Mouse (Mus musculus): ENCODE data around the gene Zyg11b.
A peak's percentile ranks its signal among the peaks of the same experiment; 100 is the strongest.

The Zyg11b gene

GRCm38 (mm10) chr4:108318649-108319615 lies 18.0 kb upstream of the Zyg11b start:
- DNase-seq (ENCODE audit: low spot score), result no peak

- no peak for DNase-seq (ENCODE audit: low spot score)
Observed at GRCm38 (mm10) chr4:108317656-108318605, 17.0 kb upstream of the Zyg11b start.

DNA sequence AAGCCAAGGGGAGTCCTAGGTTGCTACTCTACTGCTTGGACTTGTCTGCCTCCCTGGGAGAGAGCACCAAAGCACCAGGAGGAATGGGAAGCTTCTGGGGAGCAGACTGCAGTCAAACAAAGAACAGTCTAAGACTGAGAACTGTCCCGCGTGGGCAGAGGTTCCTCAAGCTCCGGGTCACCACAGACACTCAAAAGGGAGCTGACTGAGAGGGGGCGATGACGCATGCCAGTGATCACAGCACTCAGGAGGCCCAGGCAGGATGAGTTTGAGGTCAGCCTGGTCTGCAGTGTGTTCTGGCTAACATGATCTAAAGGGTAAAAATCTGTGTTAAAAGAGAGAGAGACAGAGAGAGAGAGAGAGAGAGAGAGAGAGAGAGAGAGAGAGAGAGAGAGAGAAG lies 13.1 kb upstream of the Zyg11b start:
- no peak for DNase-seq (ENCODE audit: low spot score)

DNA sequence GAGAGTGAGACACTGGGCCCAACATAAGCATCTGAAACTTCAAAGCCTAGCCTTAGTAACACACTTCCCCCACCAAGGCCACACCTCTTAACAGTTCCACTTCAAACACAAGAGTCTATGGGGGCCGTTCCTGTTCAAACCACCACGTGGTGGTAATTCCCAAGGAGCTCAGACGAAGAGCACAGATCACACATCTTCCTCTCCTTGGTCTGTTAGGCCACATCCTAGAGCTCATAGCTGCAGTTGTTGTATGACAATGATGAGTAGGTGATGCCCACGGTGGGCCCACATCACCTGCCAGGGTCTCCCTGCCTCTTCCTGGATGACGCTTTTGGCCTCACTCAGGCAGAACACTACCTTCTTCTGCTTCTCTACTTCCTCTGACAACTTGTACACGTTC lies 9.8 kb upstream of the Zyg11b start:
- DNase-seq (ENCODE audit: low spot score), result no peak

DNA sequence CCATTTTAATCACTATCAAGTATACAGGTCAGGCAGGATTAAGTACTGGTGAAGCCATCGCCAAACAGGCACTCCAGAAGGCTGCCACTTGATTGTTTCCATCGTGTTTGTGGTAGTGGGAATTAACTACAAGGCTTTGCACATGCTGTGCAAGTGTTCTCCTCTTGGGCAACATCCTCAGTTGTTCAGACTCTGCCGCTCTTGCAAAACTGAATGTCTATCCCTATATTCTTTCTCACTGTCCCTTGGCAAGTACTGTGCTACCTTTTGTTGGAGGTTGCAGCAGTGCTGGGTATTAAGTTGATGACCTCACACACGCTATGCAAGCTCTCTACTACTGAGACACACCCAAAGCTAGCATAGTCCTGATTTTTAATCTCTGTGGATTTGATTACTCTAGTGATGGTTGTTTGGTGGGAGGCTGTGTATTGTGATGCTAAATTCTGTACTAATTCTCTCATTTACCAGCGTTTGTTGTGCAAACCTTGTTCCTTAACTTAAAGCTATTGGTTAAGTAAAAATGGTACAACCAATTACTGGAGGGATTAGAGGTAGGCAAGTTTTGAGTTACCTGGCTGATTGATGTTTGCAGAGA lies 1.5 kb upstream of the Zyg11b start:
- DNase-seq (ENCODE audit: low spot score), result no peak

- peak; percentile 15 for DNase-seq (ENCODE audit: low spot score)
Observed at GRCm38 (mm10) chr4:108300266-108300665, 630 bp downstream of the Zyg11b start.

DNA sequence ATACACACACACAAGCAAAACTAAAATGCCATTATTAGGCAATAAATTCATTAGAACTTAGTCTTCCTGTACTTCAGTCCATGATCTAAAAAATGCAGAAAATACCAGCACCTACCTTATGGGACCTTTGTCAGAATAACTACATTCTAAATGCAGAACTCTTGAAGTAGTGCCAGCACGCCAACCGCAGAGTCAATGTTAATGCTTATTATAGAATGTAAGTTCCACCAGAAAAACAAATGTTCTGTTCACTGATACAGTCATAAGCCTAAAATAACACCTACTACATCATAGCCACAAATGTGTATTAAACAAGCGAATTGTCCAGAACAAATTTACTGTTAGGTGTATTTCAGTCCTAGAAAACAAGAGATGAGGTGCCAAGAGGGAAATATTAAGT lies 23.9 kb downstream of the Zyg11b start:
- no peak for DNase-seq (ENCODE audit: low spot score)

- no peak for DNase-seq (ENCODE audit: low spot score)
Observed at GRCm38 (mm10) chr4:108272286-108272685, 28.6 kb downstream of the Zyg11b start.

DNA sequence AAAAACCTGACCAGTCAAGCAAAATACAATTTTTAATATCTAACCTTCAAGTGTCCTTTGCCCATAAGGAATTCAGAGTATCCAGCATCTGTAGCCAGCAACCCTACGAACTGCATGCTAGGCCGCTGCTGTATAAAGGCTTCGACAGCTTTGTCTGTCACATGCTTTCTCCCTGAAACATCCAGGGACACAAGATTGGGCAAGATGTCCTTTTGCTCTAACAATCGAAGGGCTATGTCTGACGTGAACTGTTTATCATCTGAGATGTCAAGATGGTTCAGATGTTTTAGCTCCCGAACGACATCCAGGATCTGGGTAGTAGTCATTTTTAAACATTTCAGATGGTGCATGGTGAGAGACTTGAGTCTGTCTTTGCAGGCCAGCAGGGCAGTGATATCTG lies 35.1 kb downstream of the Zyg11b start:
- DNase-seq (ENCODE audit: low spot score), result no peak

DNA sequence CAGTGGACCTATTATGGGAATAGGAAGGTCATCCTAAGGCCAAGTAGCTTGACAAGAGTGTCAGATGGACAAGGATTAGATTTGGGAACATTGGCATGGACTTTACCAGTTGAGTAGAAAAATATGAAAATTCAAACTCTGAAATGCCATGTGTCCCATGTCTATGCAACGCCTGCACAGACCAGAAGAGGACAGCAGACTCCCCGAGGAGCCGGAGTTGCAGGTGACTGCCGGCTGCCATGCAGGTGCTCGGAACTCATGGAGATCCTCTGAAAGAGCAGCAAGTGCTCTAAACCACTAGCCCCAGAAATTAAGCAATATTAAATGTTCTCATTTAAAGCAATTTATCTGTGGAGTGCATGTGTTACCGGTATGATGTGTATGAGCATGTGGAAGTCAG lies 47.6 kb downstream of the Zyg11b start:
- no peak for DNase-seq (ENCODE audit: low spot score)

DNA sequence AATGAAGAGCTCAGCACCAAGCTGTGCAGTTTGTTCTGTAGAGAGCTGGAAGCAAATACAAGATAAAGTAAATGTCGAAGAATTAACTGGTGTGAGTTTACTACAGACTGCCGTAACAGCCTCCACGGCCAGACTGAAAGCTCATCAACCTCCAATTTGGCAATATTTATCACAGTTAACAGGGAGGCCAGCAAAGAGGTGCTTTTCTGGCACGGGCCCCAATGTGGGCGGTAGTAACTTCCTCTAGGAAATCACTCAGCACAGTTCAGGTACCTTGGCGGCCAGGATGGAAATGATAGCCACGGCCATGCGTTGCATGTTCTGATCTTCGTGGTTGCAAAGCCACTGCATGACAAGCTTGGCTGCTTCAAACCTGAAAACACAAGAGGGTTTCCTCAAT lies 50.4 kb downstream of the Zyg11b start:
- DNase-seq (ENCODE audit: low spot score), result no peak

DNA sequence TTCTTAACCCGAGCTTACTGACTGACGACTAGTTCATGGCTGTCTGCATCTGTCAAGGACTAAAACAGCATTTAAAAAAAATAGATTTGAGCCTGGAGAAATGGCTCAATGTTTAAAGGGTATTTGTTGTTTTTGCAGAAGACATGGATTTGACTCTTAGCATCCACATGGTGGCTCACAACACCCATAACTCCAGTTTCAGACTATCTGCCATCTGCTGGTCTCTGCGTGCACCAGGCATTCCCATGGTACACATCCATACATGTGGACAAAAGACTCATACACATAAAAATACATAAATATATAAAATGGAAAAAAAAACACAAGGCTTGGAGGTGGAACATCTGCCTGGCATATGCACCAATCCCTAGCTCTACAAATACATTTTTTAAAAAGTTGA lies 51.6 kb downstream of the Zyg11b start:
- no peak for DNase-seq (ENCODE audit: low spot score)

DNA sequence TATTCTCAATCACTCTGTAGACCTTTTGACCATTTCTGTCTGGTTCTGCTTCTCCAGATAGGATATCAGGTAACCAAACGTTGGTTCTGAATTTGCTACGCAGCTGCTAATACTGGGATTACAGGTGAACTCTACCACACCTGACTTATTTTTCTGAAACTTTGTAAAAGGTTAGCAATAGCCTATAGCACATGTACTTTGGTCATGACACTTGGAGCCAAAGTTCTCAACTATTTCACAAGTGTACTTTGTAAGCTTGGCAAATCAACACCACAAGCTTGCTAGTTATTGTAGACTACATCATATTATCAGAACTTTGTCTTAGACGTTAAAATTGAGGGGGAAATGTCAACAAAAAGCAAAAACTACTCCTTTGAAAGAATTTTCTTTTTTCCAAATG lies 67.2 kb downstream of the Zyg11b start:
- DNase-seq (ENCODE audit: low spot score), result no peak

- DNase-seq (ENCODE audit: low spot score), result peak; percentile 5
Observed at GRCm38 (mm10) chr4:108225341-108225872, 75.5 kb downstream of the Zyg11b start.

DNA sequence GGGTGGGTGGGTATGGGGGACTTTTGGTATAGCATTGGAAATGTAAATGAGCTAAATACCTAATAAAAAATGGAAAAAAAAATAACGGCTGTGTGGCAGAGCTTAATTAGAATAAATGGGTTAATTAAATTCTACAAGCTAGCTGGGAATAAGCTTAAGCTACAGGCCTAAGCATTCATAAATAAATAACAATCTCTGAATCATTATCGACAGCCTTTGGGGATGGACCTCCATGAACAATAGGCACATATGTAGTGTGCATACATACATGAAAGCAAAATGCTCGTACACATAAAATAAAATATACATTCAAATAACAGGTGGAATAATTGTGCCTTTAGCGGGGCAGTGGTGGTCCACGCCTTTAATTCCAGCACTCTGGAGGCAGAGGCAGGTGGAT lies 78.4 kb downstream of the Zyg11b start:
- DNase-seq (ENCODE audit: low spot score), result no peak

DNA sequence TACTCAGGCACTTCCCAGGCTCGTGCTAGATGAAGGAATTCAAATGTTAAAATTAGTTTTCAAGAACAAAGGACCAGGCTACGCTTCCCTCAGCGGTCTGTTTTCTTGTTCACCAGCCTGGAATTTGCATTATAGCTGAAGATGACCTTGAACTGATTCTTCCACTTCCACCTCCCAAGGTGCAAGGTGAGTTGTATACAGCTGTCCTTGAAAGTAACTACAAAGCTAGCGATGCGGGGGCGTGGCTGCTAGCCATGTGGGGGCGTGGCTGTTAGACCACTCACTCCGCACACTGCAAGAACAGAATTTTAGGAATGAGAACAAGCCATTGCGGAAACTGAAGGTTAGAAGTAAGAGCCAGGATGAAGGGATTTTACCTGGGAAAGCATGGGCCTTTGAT lies 81.9 kb downstream of the Zyg11b start:
- peak; percentile 5 for DNase-seq (ENCODE audit: low spot score)

DNA sequence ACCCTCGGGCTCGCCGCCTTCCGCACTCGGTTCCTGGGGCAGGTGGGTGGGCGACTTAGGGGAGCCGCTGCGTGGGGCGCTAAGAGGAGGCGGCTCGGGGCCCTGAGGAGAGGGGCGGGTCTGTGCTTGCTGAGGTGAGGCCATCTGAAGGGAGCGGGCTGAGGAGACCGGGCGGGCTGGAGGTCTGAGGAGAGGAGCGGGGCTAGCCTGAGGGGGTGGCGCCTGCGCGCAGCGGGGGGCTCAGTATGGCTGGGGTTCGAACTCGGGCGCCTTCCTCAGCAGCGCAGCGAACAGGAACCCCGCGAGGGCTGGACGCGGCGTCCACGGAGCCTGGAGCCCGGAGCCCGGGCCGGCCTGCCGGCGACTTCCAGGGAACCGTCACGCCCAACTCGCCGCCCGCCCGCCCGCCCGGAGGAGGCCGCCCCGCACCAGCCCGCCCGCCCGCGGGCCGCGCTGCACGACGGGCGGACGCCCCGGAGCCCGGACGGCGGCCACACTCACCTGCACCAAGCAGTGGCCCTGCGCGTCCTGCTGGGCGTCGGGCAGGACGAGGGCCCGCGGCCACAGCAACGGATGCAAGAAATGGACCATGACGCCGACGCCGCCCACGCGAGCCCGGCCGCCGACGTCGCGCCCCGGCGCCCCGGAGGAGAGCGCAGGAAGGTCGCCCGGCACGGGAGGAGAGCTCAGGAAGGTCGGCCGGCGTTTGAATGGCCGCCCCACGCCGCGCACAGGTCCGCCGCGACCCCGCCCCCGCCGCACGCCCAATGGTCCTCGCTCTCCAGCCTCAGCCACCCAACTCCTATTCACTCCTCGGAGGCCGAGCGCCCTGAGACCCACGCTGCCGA lies 83.3 kb downstream of the Zyg11b start, which contains the start of gene Zyg11a:
TSS of gene Zyg11a (minus strand) at position 717 of the 848 bp plus-strand sequence.
- DNase-seq (ENCODE audit: low spot score), result peak; percentile 29

GRCm38 (mm10) chr4:108213023-108213422 lies 87.9 kb downstream of the Zyg11b start:
- DNase-seq (ENCODE audit: low spot score), result no peak

- DNase-seq (ENCODE audit: low spot score), result no peak
Observed at GRCm38 (mm10) chr4:108204629-108205028, 96.3 kb downstream of the Zyg11b start.

DNA sequence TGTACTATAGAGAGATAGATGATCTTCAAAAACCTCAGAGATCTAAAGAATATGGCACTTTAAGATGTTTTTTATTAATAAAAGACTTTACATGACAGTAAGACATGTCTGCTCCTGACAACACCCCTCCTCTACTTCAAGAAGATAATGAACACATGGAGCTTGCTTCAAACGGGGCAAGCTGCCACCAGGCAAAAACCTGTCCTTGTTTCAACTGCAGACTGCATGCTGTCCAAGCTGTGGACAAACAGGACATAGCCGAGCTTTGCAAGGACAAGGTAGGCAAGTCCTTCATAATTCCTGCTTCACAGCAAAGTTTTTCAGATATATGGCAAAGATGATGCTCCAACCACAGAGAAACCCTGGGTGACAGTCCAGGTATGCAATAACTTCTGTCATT lies 101.7 kb downstream of the Zyg11b start:
- no peak for DNase-seq (ENCODE audit: low spot score)

GRCm38 (mm10) chr4:108196277-108196855 lies 104.5 kb downstream of the Zyg11b start:
- peak; percentile 16 for DNase-seq (ENCODE audit: low spot score)
